Mouse (Mus musculus) bone marrow, adult 2 months (tissue): ENCODE measurements around the gene Ankrd63.

ENCODE experiments used
- CTCF ChIP-seq: fragments of 200-500 bp; IDR thresholded peaks from 2 replicates; pipeline ENCODE4 v1.5.1; 2011; ENCODE audit warnings: low read length, control low read depth; ENCODE audit not compliant: control insufficient read depth, insufficient read depth
- POLR2A ChIP-seq: fragments of 200-500 bp; IDR thresholded peaks from 2 replicates; pipeline ENCODE4 v1.6.1; 2011; ENCODE audit warnings: low read depth, mild to moderate bottlenecking, control low read depth, low read length, borderline replicate concordance; ENCODE audit not compliant: control insufficient read depth

DNA sequence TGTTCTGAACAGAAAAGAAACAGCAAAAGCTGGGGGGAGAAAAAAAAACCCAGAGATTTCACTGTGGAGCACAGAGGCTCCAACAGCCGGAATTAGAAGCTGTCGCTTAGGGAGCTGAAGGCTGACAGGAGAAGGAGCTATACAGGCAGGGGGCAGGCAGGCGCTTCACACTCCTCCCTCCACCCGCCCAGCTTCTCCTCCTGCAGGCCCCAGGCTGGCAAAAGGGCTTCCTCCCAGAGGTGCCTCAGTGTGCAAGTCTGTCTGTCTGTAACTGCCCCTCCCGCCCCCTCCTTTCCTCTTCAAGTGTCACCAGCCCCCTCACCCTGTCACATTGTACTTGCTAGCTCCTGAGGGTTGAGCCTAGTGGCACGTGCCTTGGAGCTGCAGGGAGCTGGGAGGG, 2.7 kb upstream of the Ankrd63 start:
- TF ChIP-seq CTCF (no peak), POLR2A (no peak)
